Mouse (Mus musculus) granulocyte monocyte progenitor cell, adult 5-6 weeks (primary cell): ENCODE data around the gene Gramd4. TPM values are rescaled to one million over a fixed set of nuclear protein-coding genes. Genes with fewer than 3 reads are reported as not detected.
"Not testable (repeated sequence)": the region's sequence is repeated elsewhere in the genome, so short reads cannot be mapped to it uniquely, and the experiment has no call there.

Source experiments
- ATAC-seq: replicated peaks from 2 replicates; pipeline ENCODE4 v1.8.0; 2016; ENCODE audit warnings: mild to moderate bottlenecking, moderate TSS enrichment, inconsistent platforms; ENCODE audit not compliant: poor library complexity, severe bottlenecking
- total RNA-seq, 2 experiments: library from RNA; stranded (forward) in 1 of 2; stranded (reverse) in 1 of 2; fragments of 200-712, 200-1000 nt in 1 of 2; fragments of >200 nt in 1 of 2; fragmentation: Nextera tagmentation in 1 of 2; gene quantifications; 2 replicates each; pipeline ENCODE4 v1.2.3; 2014 to 2017

Gramd4 gene
- total RNA-seq, 2 experiments from 2014 or later: 18.4 to 19.9 TPM

GRCm38 (mm10) chr15:86050170-86050743, 7.2 kb upstream of the Gramd4 start:
- ATAC-seq: no peak

- peak; percentile 72 for ATAC-seq
These were observed 6.3 kb upstream of the Gramd4 start for GRCm38 (mm10) chr15:86051152-86051551.

- no peak for ATAC-seq
These were observed 5.5 kb upstream of the Gramd4 start for GRCm38 (mm10) chr15:86051878-86052478.

GRCm38 (mm10) chr15:86053890-86054536, 3.5 kb upstream of the Gramd4 start:
- ATAC-seq: peak; percentile 36

- not testable (repeated sequence) for ATAC-seq
These were observed 2.6 kb upstream of the Gramd4 start for GRCm38 (mm10) chr15:86054861-86055260.

GRCm38 (mm10) chr15:86056221-86056760, 1.2 kb upstream of the Gramd4 start:
- no peak for ATAC-seq

- ATAC-seq: no peak
These were observed 413 bp downstream of the Gramd4 start for GRCm38 (mm10) chr15:86057908-86058307.

GRCm38 (mm10) chr15:86058394-86058915, 960 bp downstream of the Gramd4 start:
- ATAC-seq: peak; percentile 35

GRCm38 (mm10) chr15:86058931-86059834, 1.7 kb downstream of the Gramd4 start:
- ATAC-seq: peak; percentile 39

- no peak for ATAC-seq
These were observed 2.4 kb downstream of the Gramd4 start for GRCm38 (mm10) chr15:86059835-86060380.

GRCm38 (mm10) chr15:86060581-86060980, 3.1 kb downstream of the Gramd4 start:
- ATAC-seq: no peak

- ATAC-seq: no peak
These were observed 3.7 kb downstream of the Gramd4 start for GRCm38 (mm10) chr15:86061221-86061620.

- no peak for ATAC-seq
These were observed 4.5 kb downstream of the Gramd4 start for GRCm38 (mm10) chr15:86061848-86062481.

GRCm38 (mm10) chr15:86064191-86064849, 6.8 kb downstream of the Gramd4 start:
- ATAC-seq: peak; percentile 44

- no peak for ATAC-seq
These were observed 7.3 kb downstream of the Gramd4 start for GRCm38 (mm10) chr15:86064850-86065229.

GRCm38 (mm10) chr15:86065367-86065766, 7.9 kb downstream of the Gramd4 start:
- no peak for ATAC-seq

- peak; percentile 12; the same call in 1 of the 2 replicates for ATAC-seq
These were observed 9.5 kb downstream of the Gramd4 start for GRCm38 (mm10) chr15:86066836-86067580.

- peak; percentile 70 for ATAC-seq
These were observed 10.1 kb downstream of the Gramd4 start for GRCm38 (mm10) chr15:86067581-86067910.
